Mouse (Mus musculus): ENCODE measurements at regions not wholly inside any gene's neighbourhood (a gene's known extent, or its start where the extent isn't known, plus 50 kb on each side); places are given as distances from the start of the nearest gene placed in this dataset.
"Not testable (repeated sequence)": the region's sequence is repeated elsewhere in the genome, so short reads cannot be mapped to it uniquely, and the experiment has no call there.

GRCm38 (mm10) chr5:117040878-117041277, 75.0 kb downstream of the Suds3 start:
- no peak for DNase-seq (ENCODE audit: low spot score)

- peak; percentile 7 for DNase-seq (ENCODE audit: low spot score)
These were observed 78.7 kb downstream of the Suds3 start for GRCm38 (mm10) chr5:117037261-117037660.

GRCm38 (mm10) chr5:117032130-117032529, 83.8 kb downstream of the Suds3 start:
- DNase-seq (ENCODE audit: low spot score), result no peak

GRCm38 (mm10) chr5:117025689-117026383, 90.1 kb downstream of the Suds3 start:
- no peak for DNase-seq (ENCODE audit: low spot score)

- DNase-seq (ENCODE audit: low spot score), result no peak
These were observed 97.3 kb downstream of the Suds3 start for GRCm38 (mm10) chr5:117018419-117019150.

GRCm38 (mm10) chr5:117011128-117011527, 104.8 kb downstream of the Suds3 start:
- no peak for DNase-seq (ENCODE audit: low spot score)

- DNase-seq (ENCODE audit: low spot score), result peak; percentile 74
These were observed 115.1 kb downstream of the Suds3 start for GRCm38 (mm10) chr5:117000770-117001201.

GRCm38 (mm10) chr5:116994508-116994907, 121.4 kb downstream of the Suds3 start:
- DNase-seq (ENCODE audit: low spot score), result no peak

GRCm38 (mm10) chr5:116993674-116994073, 122.2 kb downstream of the Suds3 start:
- DNase-seq (ENCODE audit: low spot score), result no peak

GRCm38 (mm10) chr5:116991461-116991860, 124.5 kb downstream of the Suds3 start:
- no peak for DNase-seq (ENCODE audit: low spot score)

- not testable (repeated sequence) for DNase-seq (ENCODE audit: low spot score)
These were observed 144.4 kb downstream of the Suds3 start for GRCm38 (mm10) chr5:116971474-116971873.

- no peak for DNase-seq (ENCODE audit: low spot score)
These were observed 151.7 kb downstream of the Suds3 start for GRCm38 (mm10) chr5:116964171-116964570.

- no peak for DNase-seq (ENCODE audit: low spot score)
These were observed 152.8 kb downstream of the Suds3 start for GRCm38 (mm10) chr5:116963106-116963505.

- DNase-seq (ENCODE audit: low spot score), result peak; percentile 3
These were observed 155.9 kb downstream of the Suds3 start for GRCm38 (mm10) chr5:116960041-116960440.

- DNase-seq (ENCODE audit: low spot score), result no peak
These were observed 157.8 kb downstream of the Suds3 start for GRCm38 (mm10) chr5:116958141-116958540.

GRCm38 (mm10) chr5:116956572-116956971, 159.3 kb downstream of the Suds3 start:
- no peak for DNase-seq (ENCODE audit: low spot score)

- no peak for DNase-seq (ENCODE audit: low spot score)
These were observed 165.5 kb downstream of the Suds3 start for GRCm38 (mm10) chr5:116950280-116950881.

GRCm38 (mm10) chr5:116934585-116934984, 181.3 kb downstream of the Suds3 start:
- DNase-seq (ENCODE audit: low spot score), result no peak

- DNase-seq (ENCODE audit: low spot score), result no peak
These were observed 181.8 kb downstream of the Suds3 start for GRCm38 (mm10) chr5:116934151-116934550.

GRCm38 (mm10) chr5:116933105-116933504, 182.8 kb downstream of the Suds3 start:
- DNase-seq (ENCODE audit: low spot score), result no peak

- DNase-seq (ENCODE audit: low spot score), result no peak
These were observed 192.2 kb downstream of the Suds3 start for GRCm38 (mm10) chr5:116923761-116924160.

GRCm38 (mm10) chr5:116922059-116922671, 193.7 kb downstream of the Suds3 start:
- no peak for DNase-seq (ENCODE audit: low spot score)

Measured in heart, adult 8-10 months (tissue).